Mouse (Mus musculus) layer of hippocampus, adult 8-10 months (tissue): ENCODE measurements around the gene Casp8. TPM values are rescaled to one million over a fixed set of nuclear protein-coding genes. Genes with fewer than 3 reads are reported as not detected.
"Not testable (repeated sequence)": the region's sequence is repeated elsewhere in the genome, so short reads cannot be mapped to it uniquely, and the experiment has no call there.

ENCODE experiments used
- DNase-seq, 2 experiments: peaks; one replicate each; pipeline ENCODE4 v3.0.0; 2022; ENCODE audit warnings: low spot score in 2 of 2
- total RNA-seq, 4 experiments: library from RNA; stranded (reverse); gene quantifications; 2 replicates each; pipeline ENCODE4 v1.2.4; 2022

Gene Casp8
- total RNA-seq, 4 experiments from 2014 or later = 1.5 to 5.8 (median 4.7) TPM

DNA sequence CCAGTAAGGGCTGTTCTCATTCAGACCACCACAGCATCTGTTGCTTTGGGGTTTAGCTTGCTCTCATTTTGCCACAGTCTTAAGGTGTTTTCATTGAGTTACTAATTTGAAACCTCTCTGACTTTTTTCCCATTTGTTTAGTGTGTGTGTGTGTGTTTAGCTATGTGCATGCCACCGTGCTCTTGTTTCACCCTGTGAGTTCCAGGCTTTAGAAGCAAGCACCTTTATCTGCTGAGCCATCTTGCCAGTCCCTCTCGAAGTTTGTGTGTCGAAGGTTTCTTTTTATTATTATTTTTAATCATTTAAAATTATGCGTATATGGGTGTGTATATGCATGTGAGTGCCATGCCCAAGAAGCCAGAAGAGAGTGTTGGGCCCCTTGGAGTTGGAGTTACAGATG lies 3.7 kb downstream of the Casp8 start:
- DNase-seq = no peak

DNA sequence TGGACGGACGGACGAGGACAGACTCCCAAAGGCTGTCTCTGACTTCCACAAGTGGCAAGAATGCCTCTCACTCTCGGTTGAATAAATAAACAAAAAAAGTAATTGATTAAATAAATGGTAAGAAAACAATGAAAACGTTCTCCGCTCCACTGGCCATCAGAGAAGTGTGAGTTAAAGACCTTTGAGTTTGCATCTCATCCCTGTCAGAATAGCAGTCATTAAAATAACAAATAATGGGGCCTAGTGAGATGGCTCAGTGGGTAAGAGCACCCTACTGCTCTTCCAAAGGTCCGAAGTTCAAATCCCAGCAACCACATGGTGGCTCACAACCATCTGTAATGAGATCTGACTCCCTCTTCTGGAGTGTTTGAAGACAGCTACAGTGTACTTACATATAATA lies 5.5 kb downstream of the Casp8 start:
- not testable (repeated sequence) for DNase-seq

DNA sequence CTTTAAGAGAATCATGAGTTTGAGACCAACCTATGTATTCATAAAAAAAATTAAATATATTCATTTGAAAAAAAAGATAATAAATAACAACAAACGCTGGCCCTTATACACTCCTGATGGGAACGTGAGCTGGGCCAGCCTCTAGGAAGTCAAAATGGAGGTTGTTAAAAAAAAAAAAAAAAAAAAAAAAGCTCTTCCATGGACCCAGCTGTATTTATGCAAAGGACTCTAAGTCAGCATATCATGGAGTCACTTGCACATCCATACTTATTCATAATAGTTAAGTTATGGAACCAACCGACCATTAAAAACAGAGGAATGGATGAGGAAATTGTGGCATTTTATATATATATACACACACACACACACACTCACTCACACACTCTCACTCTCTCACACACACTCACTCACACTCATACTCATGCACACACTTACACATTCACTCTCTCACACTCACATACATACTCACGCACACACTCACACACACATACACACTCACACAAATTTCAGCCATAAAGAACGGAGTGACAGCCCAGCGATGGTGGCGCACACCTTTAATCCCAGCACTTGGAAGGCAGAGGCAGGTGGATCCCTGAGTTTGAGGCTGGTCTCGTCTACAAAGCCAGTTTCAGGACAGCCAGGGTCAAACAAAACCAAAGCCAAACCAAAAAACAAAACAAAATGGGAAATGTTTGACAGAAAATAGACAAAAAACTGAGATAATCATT lies 6.5 kb downstream of the Casp8 start:
- DNase-seq = no peak

DNA sequence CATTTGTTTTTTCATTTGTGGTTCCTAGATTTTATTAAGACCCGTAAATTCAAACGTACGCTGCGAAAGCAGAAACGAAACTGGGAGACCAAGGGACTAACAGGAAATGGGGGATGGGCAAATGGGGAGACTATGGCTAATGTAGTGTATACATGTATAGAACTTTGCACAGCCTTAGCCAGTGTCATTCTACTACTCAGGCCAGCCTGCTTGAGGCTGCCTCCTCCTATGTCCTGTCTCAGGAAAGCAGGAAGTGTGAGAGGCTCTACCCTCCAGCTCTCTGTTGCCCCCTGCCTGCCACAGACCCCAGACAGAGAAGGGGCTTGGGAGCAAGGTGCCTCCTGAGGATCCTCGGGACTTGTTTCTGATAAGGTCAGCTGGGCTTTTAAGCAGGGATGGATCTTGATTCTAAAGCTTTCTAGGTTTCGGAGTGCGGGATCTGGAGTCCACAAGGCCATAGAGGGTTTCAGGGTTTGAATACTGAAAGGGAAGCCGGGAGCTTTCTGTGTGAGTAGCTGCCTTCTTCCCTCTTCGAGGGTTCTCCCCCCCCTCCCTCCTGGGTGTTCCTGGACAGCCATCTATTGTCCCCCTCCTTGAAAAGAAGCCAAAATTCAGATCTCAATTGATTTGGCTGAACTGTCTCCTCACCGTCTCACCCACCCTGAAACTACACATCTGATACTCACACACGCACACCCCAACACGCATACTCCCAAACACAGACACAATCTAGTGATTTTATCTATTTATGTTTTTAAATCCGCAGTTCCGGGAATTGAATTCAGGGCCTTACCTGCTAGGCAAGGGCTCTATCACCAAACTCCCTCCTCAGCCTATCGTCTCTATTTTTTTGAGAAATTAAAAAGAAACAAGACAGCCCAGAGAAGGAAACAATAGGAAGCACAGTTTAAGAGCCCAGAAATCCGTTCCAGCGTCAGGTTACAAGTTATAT lies 7.4 kb downstream of the Casp8 start:
- DNase-seq = no peak

DNA sequence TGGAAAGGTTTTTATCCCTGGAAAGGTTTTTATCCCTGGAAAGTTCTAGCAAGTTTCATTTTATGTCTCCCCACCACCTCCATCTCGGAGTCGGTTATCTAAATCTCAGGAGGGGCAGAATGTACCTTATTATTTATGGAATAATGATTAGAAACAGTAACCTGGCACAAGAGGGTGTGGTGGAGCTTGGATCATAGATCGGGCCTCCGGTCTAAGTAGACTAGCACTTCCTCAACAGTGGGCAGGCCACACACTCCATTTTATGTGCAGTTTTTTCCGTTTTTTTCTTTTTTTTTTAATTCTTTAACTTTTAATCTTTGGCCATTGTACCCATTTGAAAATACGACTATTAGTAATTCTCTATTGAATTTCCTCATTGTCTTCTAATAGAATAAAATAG lies 8.4 kb downstream of the Casp8 start:
- DNase-seq = no peak

DNA sequence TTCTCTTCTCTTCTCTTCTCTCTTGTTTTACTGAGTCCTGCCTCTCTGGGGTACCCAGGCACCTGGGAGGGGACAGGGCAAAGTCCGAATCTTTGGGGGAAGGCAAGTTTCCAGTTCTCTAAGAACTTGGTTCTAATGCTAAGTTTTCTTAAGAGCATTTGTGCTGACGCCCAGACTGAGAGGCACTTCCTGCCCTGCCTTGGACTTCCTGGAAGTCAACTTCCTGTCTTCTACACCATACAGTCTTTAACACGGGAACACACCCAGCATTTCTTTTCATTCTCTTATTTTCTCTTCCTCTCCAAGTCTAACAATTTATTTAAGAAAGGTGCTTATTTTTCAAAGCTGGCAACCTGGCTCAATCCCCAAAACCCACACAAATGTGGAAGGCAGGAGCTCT lies 11.5 kb downstream of the Casp8 start:
- no peak for DNase-seq

DNA sequence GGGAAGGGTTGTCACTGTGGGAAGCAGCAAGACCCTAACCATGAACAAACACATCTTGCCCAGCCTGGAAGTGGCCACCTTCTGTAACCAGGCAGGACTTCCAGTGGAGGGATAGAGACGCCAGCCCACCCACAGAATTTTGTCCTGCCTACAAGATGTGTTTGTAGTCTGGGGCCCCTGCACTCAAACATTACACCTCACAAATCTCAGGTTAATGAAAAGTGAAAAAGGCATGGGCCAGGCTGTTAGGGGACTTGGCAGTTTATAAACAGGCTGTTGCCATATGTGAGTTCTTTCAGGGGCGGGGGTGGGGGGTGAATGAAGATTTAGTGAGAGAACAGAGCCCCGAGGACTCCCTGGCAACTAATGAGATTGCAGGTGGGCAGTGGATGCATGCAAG lies 31.1 kb downstream of the Casp8 start:
- no peak for DNase-seq

DNA sequence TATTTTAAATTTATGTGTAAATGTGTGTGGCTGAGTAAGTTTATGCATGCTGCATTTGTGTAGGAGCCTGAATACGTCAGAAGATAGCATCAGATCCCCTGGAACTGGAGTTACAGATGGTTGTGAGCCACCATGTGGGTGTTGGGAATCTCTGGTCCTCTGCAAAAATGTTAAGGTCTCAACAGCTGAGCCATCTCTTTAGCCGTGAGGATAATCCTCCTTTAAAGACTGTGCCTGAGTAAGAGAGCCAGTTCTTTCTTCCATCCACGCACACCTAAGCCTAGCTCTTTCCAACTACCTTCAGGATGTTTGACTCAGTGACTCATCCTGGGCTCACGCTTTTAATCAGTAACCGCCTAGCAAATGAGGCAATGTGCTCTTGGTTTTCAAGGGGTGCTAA lies 35.6 kb downstream of the Casp8 start:
- peak; percentile 10 to 23 for DNase-seq

DNA sequence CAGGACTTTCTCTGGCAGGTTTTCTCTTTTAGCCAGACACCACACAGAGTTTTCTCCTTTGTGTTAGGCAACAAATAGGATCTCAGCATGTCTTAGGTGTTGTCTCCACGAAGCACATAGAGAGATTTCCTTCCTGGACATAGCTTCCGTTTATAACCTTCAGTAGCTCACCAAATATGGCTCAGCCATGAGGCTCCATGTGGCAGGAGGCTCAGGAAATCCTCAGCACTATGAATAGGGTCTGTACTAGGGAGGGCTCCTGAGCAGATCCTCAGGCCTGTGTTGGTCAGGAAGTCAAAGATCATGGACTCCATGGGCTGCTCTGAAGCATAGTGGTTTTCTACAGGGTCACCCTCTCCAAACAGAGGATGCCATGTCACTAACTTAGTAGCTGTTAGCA lies 37.0 kb downstream of the Casp8 start:
- DNase-seq = no peak

DNA sequence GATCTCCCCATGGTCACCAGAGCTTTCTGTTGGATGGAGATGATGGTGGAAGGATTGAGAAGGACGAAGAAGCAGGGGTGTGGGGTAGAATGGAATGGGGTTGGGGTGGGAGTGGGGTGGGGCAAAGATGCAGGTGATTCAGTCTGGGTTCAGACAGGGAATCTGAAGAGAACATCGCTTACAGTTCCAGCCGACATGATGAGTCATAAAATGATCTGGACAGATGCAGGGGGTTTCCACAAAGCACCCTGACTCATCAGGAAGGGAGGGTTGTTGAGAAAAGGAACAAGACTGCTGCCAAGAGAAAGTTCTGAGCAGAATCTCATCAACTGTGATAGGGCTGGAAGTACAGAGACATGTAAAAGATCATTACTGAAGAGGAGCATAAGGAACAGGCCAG lies 61.6 kb downstream of the Casp8 start:
- DNase-seq = not testable (repeated sequence)

DNA sequence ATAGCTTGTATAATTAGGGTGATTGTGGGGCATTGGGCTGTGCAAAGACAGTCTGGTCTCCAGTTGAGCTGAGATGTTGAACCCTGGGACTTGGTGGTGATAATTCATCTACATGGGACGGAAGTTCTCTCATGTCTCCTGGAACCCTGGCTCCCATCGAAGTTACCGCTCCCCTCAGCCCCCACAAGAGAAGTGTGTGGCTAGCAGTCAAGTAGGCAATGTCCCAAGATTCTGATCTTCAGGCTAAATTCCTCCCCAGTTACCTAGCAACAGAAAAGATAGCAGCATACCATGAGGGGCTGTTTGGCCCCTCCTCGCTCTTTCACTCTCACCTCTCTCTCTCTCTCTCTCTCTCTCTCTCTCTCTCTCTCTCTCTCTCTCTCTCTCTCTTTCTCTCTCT lies 64.0 kb downstream of the Casp8 start:
- not testable (repeated sequence) for DNase-seq

DNA sequence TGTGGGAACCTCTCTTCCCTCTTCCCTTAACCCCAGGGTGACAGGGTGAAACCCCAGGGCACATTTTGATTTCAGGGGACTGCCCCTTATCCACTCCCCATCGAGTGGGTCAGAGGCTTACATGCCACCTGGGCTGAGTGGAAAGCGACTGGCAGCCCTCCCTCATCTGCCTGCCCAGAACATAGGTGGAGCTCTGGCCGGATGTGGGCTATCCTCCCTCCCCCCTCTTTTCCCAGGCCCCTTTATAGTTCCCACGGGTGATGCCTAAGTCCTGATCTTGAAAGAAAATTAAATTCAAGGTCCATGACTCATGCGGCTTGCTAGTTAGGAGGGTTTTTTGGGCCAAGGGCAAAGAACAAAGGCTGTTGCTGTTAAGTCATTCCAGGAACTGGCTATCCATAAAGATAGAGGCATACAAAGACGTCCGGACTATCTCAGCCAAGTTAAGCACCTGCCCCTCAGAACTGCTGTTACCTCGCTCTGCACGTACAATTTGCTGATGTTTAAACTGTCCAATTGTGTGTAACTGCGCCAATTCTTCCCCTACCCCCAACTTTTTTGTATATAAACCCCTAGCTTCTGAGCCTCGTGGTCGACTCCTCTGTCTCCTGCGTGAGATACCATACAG lies 64.7 kb downstream of the Casp8 start:
- DNase-seq = not testable (repeated sequence)

DNA sequence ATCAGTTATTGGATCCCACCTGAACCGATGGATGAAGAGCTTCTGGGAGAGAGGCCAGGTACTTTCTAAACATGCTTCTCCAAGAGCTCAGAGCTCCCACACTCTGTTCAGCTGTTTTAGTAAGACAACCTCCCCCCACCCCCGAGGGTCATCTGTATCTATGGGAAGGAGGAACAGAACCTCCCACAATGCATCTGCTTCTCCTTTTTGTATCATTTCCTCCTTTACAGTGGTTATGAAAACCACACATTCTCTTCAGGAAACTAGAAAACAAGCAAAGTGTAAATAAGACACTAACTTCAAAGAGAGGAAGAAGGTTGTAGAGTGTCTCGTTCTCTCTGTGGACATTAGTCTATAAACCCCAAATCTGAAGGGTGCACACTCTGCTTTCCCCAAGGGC lies 65.4 kb downstream of the Casp8 start:
- not testable (repeated sequence) for DNase-seq

DNA sequence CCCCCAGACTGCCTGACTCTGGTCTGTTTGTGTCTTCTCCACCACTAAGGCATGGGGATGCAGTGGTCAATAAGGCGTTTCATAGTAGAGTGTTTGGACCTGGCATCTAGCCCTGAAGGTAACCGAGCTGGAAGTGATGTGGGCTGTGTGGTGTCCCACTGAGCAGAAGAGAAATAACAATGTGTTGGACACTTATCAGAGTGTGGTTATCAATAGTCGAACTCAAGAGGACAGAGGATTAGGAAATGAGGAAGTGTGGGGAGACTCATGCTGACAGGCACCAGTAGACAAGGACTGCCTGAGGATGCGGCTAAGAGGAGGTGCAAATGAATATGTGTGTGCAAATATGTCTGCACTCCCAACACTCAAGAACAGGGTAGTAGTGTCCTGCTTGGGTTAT lies 81.3 kb downstream of the Casp8 start:
- not testable (repeated sequence) for DNase-seq

DNA sequence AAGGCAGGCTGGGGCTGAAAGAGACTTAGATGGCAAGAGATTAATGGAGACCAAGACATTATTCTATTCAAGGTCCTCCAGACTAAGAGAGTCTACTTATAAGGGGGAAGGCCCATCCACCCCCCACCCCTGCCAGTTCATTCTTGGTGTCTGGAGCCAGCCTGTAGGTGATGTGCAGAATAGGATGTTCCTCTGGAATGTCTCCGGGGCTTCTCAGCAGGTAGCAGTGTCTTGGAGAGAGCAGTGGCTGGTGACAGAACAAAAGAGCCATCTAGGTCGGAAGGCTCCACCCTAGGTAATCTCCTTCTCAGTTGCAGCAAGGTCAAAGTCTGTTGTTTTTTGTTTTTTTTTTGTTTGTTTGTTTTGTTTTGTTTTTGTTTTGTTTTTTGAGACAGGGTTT lies 84.1 kb downstream of the Casp8 start:
- DNase-seq = not testable (repeated sequence)

DNA sequence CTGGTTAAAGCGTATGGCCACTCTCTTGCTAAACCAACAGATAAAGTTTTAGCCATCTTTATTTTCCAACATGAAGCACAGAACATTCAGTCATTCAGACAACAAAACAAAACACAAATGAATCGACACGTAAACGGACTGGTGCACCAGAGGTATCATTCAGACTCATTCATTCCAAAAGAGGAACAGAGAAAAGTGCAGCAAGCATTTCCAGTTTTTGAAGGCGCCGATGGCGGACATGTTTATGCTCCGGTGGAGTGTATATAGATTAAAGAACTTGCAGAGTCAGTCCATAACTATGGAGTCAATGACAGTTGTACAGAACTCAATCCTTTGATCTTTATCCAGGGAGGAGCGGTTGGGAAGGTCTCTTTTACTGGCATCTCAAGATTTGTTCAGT lies 88.1 kb downstream of the Casp8 start:
- DNase-seq = not testable (repeated sequence)

DNA sequence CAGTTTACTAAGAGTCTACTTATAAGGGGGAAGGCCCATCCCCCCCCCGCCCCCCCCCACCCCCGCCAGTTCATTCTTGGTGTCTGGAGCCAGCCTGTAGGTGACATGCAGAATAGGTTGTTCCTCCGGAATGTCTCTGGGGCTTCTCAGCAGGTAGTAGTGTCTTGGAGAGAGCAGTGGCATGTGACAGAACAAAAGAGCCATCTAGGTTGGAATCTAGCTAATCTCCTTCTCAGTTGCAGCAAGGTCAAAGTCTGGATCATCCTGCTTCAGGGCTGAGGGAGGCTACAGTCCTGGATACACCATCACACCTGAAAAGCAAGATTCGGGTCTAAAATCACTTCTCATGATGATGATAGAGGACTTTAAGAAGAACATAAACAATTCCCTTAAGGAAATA lies 90.5 kb downstream of the Casp8 start:
- no peak for DNase-seq

DNA sequence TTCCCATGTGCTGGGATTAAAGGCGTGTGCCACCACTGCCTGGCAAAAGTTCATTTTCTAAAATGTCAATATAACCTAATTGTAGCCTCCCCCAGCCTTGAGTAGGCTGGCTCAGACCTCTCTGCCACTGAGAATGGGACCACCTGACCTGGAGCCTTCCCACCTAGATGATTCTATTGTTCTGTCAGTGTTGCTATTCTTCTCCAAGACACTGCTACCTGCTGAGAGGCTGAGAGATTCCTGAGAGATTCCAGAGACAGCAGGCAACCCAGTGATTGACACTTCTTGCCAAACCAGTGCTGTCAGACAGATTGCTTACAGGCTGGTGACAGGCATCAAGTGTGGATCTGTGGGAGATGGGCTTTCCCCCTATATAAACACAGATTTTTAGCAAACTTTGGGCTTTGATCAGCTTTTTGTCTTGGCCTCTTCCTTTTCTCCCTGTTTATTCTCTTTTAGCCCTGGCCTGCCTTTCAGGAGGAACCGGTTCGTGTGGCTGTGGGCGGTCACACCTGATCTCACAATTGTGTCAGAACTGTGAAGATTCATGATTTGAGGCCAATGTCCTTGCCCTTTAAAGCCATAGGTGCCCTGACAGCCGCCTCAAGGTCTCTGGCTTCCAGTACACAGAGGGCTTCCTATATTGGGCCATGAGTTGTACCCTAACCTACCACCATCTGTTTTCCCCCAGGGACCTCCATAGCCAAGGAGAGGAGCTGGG lies 94.8 kb downstream of the Casp8 start:
- DNase-seq = no peak

DNA sequence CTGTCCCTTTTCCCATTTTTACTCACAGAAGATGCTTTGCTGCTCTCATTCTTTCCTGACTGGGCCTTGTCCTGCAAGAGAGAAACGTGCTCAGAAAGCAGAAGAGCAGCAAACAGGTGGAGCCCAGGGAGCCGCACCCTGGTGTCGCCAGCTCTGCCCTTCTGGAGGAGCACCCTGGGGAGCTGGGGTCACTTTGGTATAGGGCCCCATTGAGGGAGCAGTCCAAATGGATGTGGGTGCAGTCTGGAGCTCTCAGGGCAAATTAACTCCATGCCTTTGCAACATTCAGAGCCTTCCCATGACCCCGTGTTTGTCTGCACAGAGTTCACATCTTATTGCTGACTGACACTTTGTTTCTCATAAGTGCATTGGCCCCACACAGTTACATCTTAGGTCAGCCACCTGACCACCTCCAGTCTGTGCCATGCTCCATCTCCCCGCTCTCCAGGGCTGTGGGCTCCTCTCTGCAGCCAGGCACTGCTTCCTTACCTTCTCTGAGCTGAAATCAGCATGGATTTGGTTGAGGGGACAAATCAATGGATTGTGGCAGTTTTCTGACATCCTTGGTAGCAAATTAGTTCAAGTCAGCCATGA lies 95.6 kb downstream of the Casp8 start:
- DNase-seq = not testable (repeated sequence)

DNA sequence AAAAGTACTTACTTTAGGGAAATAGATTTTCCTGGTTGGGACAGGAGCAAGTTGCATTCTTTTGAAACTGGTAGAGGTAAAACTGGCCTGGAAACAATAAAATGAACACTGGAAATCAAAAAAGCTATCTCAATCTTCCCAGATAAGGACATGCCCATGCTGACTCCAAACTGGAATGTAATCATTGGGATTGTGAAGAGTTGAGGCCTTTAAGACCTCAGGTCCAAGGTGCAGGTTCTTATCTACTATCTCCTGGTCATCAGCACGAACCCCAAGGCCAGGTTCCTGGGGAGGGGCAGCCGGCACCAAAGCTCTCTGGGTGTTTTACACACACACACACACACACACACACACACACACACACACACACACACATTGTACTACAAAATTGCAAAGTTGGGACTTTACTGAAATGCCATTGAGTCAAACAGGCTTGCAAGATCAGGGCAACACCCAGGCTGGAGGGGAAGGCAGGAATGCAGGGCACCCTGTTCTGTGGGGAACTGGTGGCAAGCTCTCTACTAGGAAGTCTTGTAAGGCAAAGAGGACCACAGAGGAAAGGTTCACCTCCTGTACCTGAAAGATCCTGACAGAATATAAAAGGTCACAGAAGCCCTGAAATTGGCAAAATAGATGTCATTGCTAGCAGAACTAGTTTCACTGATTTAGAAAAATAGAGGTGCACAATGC lies 96.5 kb downstream of the Casp8 start:
- DNase-seq = not testable (repeated sequence)
